Mouse (Mus musculus) cortical plate, adult 2 months (tissue): ENCODE data around the gene Ints6.

Source experiments
- CTCF ChIP-seq: fragments of 200-500 bp; IDR thresholded peaks from 2 replicates; pipeline ENCODE4 v1.5.1; 2011; ENCODE audit warnings: mild to moderate bottlenecking, control low read depth, low read length; ENCODE audit not compliant: insufficient read depth; ENCODE audit errors: extremely low read depth
- POLR2A ChIP-seq: fragments of 200-500 bp; IDR thresholded peaks from 2 replicates; pipeline ENCODE4 v1.6.1; 2011; ENCODE audit warnings: mild to moderate bottlenecking, low read length, control low read depth; ENCODE audit not compliant: insufficient read depth; ENCODE audit errors: extremely low read depth

- TF ChIP-seq CTCF (no peak), POLR2A (no peak)
These were observed 14.1 kb upstream of the Ints6 start for GRCm38 (mm10) chr14:62775034-62775433.
